Mouse (Mus musculus) MEL (cell line): ENCODE data around the gene Mpnd.
"Not testable (repeated sequence)": the region's sequence is repeated elsewhere in the genome, so short reads cannot be mapped to it uniquely, and the experiment has no call there.

Experiments used
- CHD2 ChIP-seq: IDR thresholded peaks from 2 replicates; pipeline ENCODE4 v1.6.1; 2011; ENCODE audit warnings: low read length, improper control_type of control experiment
- CTCF ChIP-seq, 3 experiments: IDR thresholded peaks in 2 of 3; conservative IDR thresholded peaks in 1 of 3; 2 replicates each; pipeline ENCODE4 v1.5.1; 2011 to 2012; ENCODE audit warnings: low read length in 3 of 3, low read depth in 2 of 3, mild to moderate bottlenecking in 2 of 3, improper control_type of control experiment in 1 of 3, inconsistent platforms in 1 of 3, mixed read lengths in 1 of 3, moderate library complexity in 1 of 3; ENCODE audit not compliant: control insufficient read depth in 1 of 3, insufficient read depth in 1 of 3, poor library complexity in 1 of 3, severe bottlenecking in 1 of 3
- EP300 ChIP-seq, 2 experiments: IDR thresholded peaks; 2 replicates each; pipeline ENCODE4 v1.6.1; 2011; ENCODE audit warnings: improper control_type of control experiment in 2 of 2, low read length in 2 of 2, low read depth in 1 of 2, mild to moderate bottlenecking in 1 of 2
- MXI1 ChIP-seq: IDR thresholded peaks from 2 replicates; pipeline ENCODE4 v1.6.1; 2011; ENCODE audit warnings: mild to moderate bottlenecking, low read depth, low read length, improper control_type of control experiment
- TCF12 ChIP-seq: IDR thresholded peaks from 2 replicates; pipeline ENCODE4 v1.6.1; 2014; ENCODE audit warnings: low read depth, mild to moderate bottlenecking, inconsistent platforms, low read length, improper control_type of control experiment, moderate library complexity

- TF ChIP-seq EP300 (IDR thresholded peaks at IDR 0.05; ENCODE audit: low read depth in 1 of 2, low read length in 2 of 2); CHD2; TCF12; MXI1: not testable (repeated sequence)
- TF ChIP-seq CTCF (IDR thresholded peaks at IDR 0.05 in 2 of 3, conservative IDR thresholded peaks at IDR 0.05 in 1 of 3; ENCODE audit: control insufficient read depth in 1 of 3, insufficient read depth in 1 of 3, low read depth in 2 of 3, low read length in 3 of 3, poor library complexity in 1 of 3, severe bottlenecking in 1 of 3), result peak in 2 of 3 experiments; percentile 16 to 33; a peak in 3 of 6 replicates
Measured at GRCm38 (mm10) chr17:56065715-56066114, 60.2 kb downstream of the Mpnd start.
